Mouse (Mus musculus): ENCODE measurements around the gene Golt1b. TPM values are rescaled to one million over a fixed set of nuclear protein-coding genes. Genes with fewer than 3 reads are reported as not detected.

The Golt1b gene
- polyA plus RNA-seq, 1 experiment: 13.2 TPM

DNA sequence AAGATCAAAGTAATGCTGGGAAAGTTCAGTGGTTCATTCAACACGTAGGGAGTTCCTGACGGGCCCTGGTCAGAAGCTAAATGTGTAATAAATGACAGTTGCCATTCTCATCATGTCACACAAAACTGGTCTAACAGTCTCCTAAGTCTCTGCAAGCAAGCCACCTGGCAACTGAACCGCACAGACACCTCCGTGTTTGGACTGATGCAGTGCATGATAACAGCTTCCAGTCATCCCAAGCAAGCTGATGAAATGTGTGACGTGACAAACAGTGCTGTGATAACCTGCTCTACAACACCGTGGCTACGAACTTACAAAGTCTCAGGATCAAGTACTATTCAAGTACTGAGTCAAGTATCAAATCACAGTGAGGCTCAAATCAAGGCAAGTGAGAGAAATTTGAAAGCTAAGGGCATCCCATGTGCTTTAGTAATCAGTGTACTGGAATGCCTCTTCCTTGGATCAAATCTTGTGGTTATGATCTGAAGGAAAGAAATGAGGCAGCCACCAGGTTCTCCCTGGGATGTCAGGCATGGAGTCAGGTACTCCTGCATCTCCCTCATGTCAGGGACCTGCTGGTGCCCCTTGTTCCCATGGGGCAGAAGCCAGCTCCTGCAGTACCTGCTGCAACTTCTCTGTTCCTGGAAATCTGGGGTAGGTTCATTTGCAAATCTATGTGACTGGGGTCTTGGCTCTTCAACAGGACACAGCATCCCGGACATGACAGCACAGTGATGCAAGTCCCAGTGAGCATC lies 8.3 kb upstream of the Golt1b start:
- TF ChIP-seq POLR2A (IDR thresholded peaks at IDR 0.05; ENCODE audit: borderline replicate concordance, control insufficient read depth, low read depth, low read length) (no peak), CTCF (IDR thresholded peaks at IDR 0.05; ENCODE audit: control insufficient read depth, insufficient read depth, low read length) (no peak)
- 83% methylated on average over 8 of the region's 8 CpGs for WGBS
- H3K4me1 ChIP-seq (ENCODE audit: control insufficient read depth, insufficient read depth, low read length): no peaks in the 10 kb centered on the region
- H3K4me3 ChIP-seq (replicated peaks; ENCODE audit: control insufficient read depth, low read depth, low read length): no peak overlapping the region
- no peak overlapping the region for H3K27ac ChIP-seq (ENCODE audit: control insufficient read depth, insufficient read depth, low read depth, low read length, poor library complexity)

- no peak overlapping the region for H3K4me3 ChIP-seq (replicated peaks; ENCODE audit: control insufficient read depth, low read depth, low read length)
- H3K27ac ChIP-seq (ENCODE audit: control insufficient read depth, insufficient read depth, low read depth, low read length, poor library complexity): no peak overlapping the region
- WGBS: 78% methylated on average over 6 of the region's 6 CpGs
- TF ChIP-seq CTCF (IDR thresholded peaks at IDR 0.05; ENCODE audit: control insufficient read depth, insufficient read depth, low read length) (no peak), POLR2A (IDR thresholded peaks at IDR 0.05; ENCODE audit: borderline replicate concordance, control insufficient read depth, low read depth, low read length) (no peak)
- H3K4me1 ChIP-seq (ENCODE audit: control insufficient read depth, insufficient read depth, low read length): no peaks in the 10 kb centered on the region
Observed at GRCm38 (mm10) chr6:142379961-142380360, 7.1 kb upstream of the Golt1b start.

GRCm38 (mm10) chr6:142381615-142382014 lies 5.4 kb upstream of the Golt1b start:
- no peak for TF ChIP-seq CTCF (IDR thresholded peaks at IDR 0.05; ENCODE audit: control insufficient read depth, insufficient read depth, low read length)
- no peak overlapping the region for H3K4me3 ChIP-seq (replicated peaks; ENCODE audit: control insufficient read depth, low read depth, low read length)
- H3K4me1 ChIP-seq (ENCODE audit: control insufficient read depth, insufficient read depth, low read length): no peaks in the 10 kb centered on the region
- H3K27ac ChIP-seq (ENCODE audit: control insufficient read depth, insufficient read depth, low read depth, low read length, poor library complexity): no peak overlapping the region
- WGBS: 89% methylated on average over 7 of the region's 7 CpGs

DNA sequence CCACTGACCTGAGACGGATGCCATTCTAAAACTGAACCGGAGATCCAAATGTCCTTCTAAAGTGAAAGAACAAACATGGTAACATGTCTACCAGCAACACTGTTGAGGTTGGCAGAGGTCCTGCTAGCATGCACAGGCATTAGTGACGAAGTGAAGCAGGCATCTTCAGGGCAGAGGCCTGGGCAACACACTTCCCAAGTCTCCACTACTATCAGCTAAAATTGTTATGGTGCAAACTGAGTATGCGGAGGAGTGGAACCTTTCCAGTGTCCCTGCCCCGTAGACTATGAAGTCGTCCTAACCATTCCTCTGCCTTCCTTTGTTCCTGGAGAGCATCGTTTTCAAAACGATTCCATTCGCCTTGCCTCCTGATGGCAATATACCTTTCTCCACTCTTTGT lies 2.5 kb upstream of the Golt1b start:
- TF ChIP-seq POLR2A (IDR thresholded peaks at IDR 0.05; ENCODE audit: borderline replicate concordance, control insufficient read depth, low read depth, low read length) (no peak), CTCF (IDR thresholded peaks at IDR 0.05; ENCODE audit: control insufficient read depth, insufficient read depth, low read length) (no peak)
- WGBS: 90% methylated on average over 9 of the region's 9 CpGs
- no peaks in the 10 kb centered on the region for H3K4me1 ChIP-seq (ENCODE audit: control insufficient read depth, insufficient read depth, low read length)
- no peak overlapping the region for H3K4me3 ChIP-seq (replicated peaks; ENCODE audit: control insufficient read depth, low read depth, low read length)
- H3K27ac ChIP-seq (ENCODE audit: control insufficient read depth, insufficient read depth, low read depth, low read length, poor library complexity): no peak overlapping the region

GRCm38 (mm10) chr6:142386285-142387010 lies 573 bp upstream of the Golt1b start:
- Histone ChIP-seq H3K4me3 (replicated peaks; ENCODE audit: control insufficient read depth, low read depth, low read length) (peak overlapping the region; percentile 99), H3K27ac (ENCODE audit: control insufficient read depth, insufficient read depth, low read depth, low read length, poor library complexity) (peak overlapping the region; percentile 85), H3K4me1 (ENCODE audit: control insufficient read depth, insufficient read depth, low read length) (no peaks in the 10 kb centered on the region; the same call in 1 of the 2 replicates)
- TF ChIP-seq CTCF (IDR thresholded peaks at IDR 0.05; ENCODE audit: control insufficient read depth, insufficient read depth, low read length) (no peak), POLR2A (IDR thresholded peaks at IDR 0.05; ENCODE audit: borderline replicate concordance, control insufficient read depth, low read depth, low read length) (no peak)
- WGBS: under 1% methylated on average over 31 of the region's 31 CpGs

- H3K4me3 ChIP-seq (replicated peaks; ENCODE audit: control insufficient read depth, low read depth, low read length): peak overlapping the region; percentile 99
- TF ChIP-seq POLR2A (IDR thresholded peaks at IDR 0.05; ENCODE audit: borderline replicate concordance, control insufficient read depth, low read depth, low read length) (no peak), CTCF (IDR thresholded peaks at IDR 0.05; ENCODE audit: control insufficient read depth, insufficient read depth, low read length) (no peak)
- WGBS: 14% methylated on average over 8 of the region's 8 CpGs
- no peak overlapping the region for H3K27ac ChIP-seq (ENCODE audit: control insufficient read depth, insufficient read depth, low read depth, low read length, poor library complexity)
- H3K4me1 ChIP-seq (ENCODE audit: control insufficient read depth, insufficient read depth, low read length): no peaks in the 10 kb centered on the region; the same call in 1 of the 2 replicates
Observed at GRCm38 (mm10) chr6:142387755-142388271, 792 bp downstream of the Golt1b start.

DNA sequence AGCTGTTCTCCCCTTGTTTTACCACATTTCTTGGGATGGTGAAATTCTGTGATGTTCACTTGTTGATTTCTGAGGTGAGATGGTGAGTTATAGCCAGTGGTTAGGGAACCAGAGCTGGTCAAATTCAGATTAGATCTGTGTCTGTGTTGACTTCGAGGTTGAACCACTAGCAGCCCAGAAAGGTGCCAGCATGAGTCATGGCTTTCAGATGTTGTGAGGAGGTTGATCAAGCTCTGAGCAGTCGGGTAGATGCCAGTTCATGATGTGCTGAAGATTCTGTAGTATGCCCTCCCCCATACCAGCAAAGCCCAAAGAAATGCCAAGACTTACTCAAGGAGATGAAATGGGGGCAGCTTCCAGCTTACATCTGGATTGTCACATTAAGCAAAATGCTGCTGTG lies 2.1 kb downstream of the Golt1b start:
- H3K4me3 ChIP-seq (replicated peaks; ENCODE audit: control insufficient read depth, low read depth, low read length): no peak overlapping the region
- H3K4me1 ChIP-seq (ENCODE audit: control insufficient read depth, insufficient read depth, low read length): no peaks in the 10 kb centered on the region; the same call in 1 of the 2 replicates
- 28% methylated on average over 2 of the region's 2 CpGs for WGBS
- no peak overlapping the region for H3K27ac ChIP-seq (ENCODE audit: control insufficient read depth, insufficient read depth, low read depth, low read length, poor library complexity)
- TF ChIP-seq CTCF (IDR thresholded peaks at IDR 0.05; ENCODE audit: control insufficient read depth, insufficient read depth, low read length) (no peak), POLR2A (IDR thresholded peaks at IDR 0.05; ENCODE audit: borderline replicate concordance, control insufficient read depth, low read depth, low read length) (no peak)

DNA sequence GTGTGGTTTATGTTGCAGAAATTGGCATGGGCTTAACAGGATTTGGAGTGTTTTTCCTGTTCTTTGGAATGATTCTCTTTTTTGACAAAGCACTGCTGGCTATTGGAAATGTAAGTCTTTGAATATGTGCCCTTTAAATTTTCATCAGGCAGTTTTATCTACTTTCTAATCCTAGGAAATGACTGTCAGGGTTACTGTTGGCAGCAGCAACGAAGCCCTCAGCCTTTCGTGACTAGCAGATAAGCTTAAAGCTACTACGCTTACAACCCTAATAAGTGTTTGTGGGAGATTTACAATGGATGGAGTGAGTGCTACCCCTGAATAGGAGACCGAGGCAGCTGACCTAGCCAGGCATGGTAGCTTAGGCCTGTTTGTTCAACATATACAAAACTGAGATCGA lies 5.3 kb downstream of the Golt1b start:
- TF ChIP-seq POLR2A (IDR thresholded peaks at IDR 0.05; ENCODE audit: borderline replicate concordance, control insufficient read depth, low read depth, low read length): no peak
- TF ChIP-seq CTCF (IDR thresholded peaks at IDR 0.05; ENCODE audit: control insufficient read depth, insufficient read depth, low read length): no peak
- no peak overlapping the region for H3K4me3 ChIP-seq (replicated peaks; ENCODE audit: control insufficient read depth, low read depth, low read length)
- 67% methylated on average over 5 of the region's 5 CpGs for WGBS
- no peaks in the 10 kb centered on the region; the same call in 1 of the 2 replicates for H3K4me1 ChIP-seq (ENCODE audit: control insufficient read depth, insufficient read depth, low read length)
- no peak overlapping the region for H3K27ac ChIP-seq (ENCODE audit: control insufficient read depth, insufficient read depth, low read depth, low read length, poor library complexity)
